Mouse (Mus musculus) liver, embryonic 11.5 days (tissue): Measurements from ENCODE around the gene Ahdc1. TPM values are rescaled to one million over a fixed set of nuclear protein-coding genes. Genes with fewer than 3 reads are reported as not detected.

ENCODE experiments used
- ATAC-seq: fragments of 200-750 bp; cut with Nextera tagmentation; replicated peaks from 2 replicates; pipeline ENCODE4 v1.8.0; 2017; ENCODE audit warnings: moderate number of reproducible peaks, mild to moderate bottlenecking, moderate TSS enrichment, moderate library complexity; ENCODE audit not compliant: low FRiP score
- DNase-seq: peaks from one replicate; pipeline ENCODE4 v3.0.0-alpha.2; 2017; ENCODE audit warnings: low spot score
- H3K27ac ChIP-seq: fragments of 300-500 bp; sonication (generic); 2 replicates; pipeline ENCODE4 v1.5.1; 2014; ENCODE audit warnings: mild to moderate bottlenecking, low read depth, low read length, control low read depth
- H3K27me3 ChIP-seq: fragments of 300-500 bp; sonication (generic); replicated peaks from 2 replicates; pipeline ENCODE4 v1.6.1; 2014; ENCODE audit warnings: low read length, mixed read lengths; ENCODE audit not compliant: control insufficient read depth, insufficient read depth
- H3K36me3 ChIP-seq: fragments of 300-500 bp; sonication (generic); 2 replicates; pipeline ENCODE4 v1.6.1; 2014; ENCODE audit warnings: mild to moderate bottlenecking, low read length, moderate library complexity, mixed read lengths; ENCODE audit not compliant: control insufficient read depth, insufficient read depth
- H3K4me1 ChIP-seq: fragments of 300-500 bp; sonication (generic); replicated peaks from 2 replicates; pipeline ENCODE4 v1.6.1; 2014; ENCODE audit warnings: low read length, mixed read lengths; ENCODE audit not compliant: control insufficient read depth, insufficient read depth
- H3K4me2 ChIP-seq: fragments of 300-500 bp; sonication (generic); 2 replicates; pipeline ENCODE4 v1.6.1; 2014; ENCODE audit warnings: mild to moderate bottlenecking, control low read depth, moderate library complexity
- H3K4me3 ChIP-seq: fragments of 300-500 bp; sonication (generic); 2 replicates; pipeline ENCODE4 v1.5.1; 2014; ENCODE audit warnings: low read depth, low read length, control low read depth
- H3K9ac ChIP-seq: fragments of 300-500 bp; sonication (generic); 2 replicates; pipeline ENCODE4 v1.6.1; 2014; ENCODE audit warnings: low read depth, low read length, control low read depth
- H3K9me3 ChIP-seq: fragments of 300-500 bp; sonication (generic); 2 replicates; pipeline ENCODE4 v1.6.1; 2016; ENCODE audit warnings: low read length, inconsistent platforms, mixed read lengths; ENCODE audit not compliant: control insufficient read depth
- WGBS: fragments of 180-500 bp; shearing (Covaris S2); extraction: QIAGEN DNeasy Blood & Tissue Kit; methylation state at CpG from one replicate; pipeline ENCODE4 v1.1.7; 2014; 5-methylcytosine and 5-hydroxymethylcytosine counted together
- polyA plus RNA-seq: library from polyadenylated mRNA; unstranded; fragments of >200 nt; fragmentation: Nextera tagmentation; extraction: Ambion mirVana; gene quantifications from 2 replicates; pipeline ENCODE4 v1.2.1, GENCODE M21; 2014

Ahdc1 gene
- polyA plus RNA-seq, 1 experiment from 2014 or later, result 6.1 TPM

DNA sequence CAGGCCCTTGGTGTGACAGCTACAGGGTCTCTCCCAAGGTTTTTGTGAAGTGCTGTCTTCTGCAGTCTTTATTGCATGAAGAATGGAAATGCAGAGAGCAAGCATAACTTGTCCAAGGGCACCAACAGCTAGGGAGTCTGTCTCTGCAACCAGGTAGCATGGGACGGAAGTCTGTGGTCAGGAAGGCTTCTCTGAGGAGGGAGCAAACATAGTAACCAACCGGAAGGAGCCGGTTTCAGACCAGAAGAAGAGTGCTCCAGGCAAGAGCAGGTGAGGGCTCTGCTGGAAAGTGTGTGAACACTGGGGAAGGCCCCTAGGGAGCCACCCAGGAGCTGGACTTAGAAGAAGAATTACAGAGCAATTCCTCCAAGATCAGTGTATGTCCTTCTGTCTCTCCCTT, 39.0 kb upstream of the Ahdc1 start:
- Histone ChIP-seq H3K4me2 (no peak overlapping the region), H3K27me3 (peaks cover 45% of the 10 kb centered on the region), H3K9me3 (no peaks in the 10 kb centered on the region), H3K36me3 (no peaks in the 10 kb centered on the region), H3K4me1 (peaks cover 16% of the 10 kb centered on the region), H3K4me3 (no peak overlapping the region), H3K9ac (no peak overlapping the region), H3K27ac (no peak overlapping the region)
- WGBS, result 50% methylated on average over 3 of the region's 3 CpGs
- ATAC-seq, result no peak
- no peak for DNase-seq

DNA sequence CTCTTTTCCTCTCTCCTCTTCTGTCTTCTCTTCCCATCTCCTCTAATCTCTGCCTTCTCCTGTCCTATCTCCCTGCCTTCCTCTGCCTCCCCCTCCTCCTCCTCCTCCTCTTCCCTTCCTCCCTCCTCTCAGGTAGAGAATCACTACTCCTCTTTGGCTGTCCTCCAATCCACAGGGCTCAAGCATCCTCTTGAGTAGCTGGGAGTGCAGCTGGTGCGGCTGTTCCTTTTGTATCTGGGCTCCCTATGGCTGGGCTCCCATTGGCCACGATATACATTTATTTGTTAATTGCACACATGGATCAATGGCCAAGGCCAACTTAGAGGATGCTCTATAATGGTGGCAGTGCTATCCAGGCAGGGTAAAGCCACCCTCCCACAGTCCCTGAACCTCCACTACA, 38.5 kb upstream of the Ahdc1 start:
- H3K9ac ChIP-seq, result no peak overlapping the region
- peaks cover 16% of the 10 kb centered on the region for H3K4me1 ChIP-seq
- no peak overlapping the region for H3K4me2 ChIP-seq
- 49% methylated on average over 2 of the region's 2 CpGs for WGBS
- DNase-seq, result no peak
- H3K27ac ChIP-seq, result no peak overlapping the region
- ATAC-seq, result no peak
- no peaks in the 10 kb centered on the region for H3K36me3 ChIP-seq
- H3K4me3 ChIP-seq, result no peak overlapping the region
- H3K9me3 ChIP-seq, result no peaks in the 10 kb centered on the region
- peaks cover 49% of the 10 kb centered on the region for H3K27me3 ChIP-seq

DNA sequence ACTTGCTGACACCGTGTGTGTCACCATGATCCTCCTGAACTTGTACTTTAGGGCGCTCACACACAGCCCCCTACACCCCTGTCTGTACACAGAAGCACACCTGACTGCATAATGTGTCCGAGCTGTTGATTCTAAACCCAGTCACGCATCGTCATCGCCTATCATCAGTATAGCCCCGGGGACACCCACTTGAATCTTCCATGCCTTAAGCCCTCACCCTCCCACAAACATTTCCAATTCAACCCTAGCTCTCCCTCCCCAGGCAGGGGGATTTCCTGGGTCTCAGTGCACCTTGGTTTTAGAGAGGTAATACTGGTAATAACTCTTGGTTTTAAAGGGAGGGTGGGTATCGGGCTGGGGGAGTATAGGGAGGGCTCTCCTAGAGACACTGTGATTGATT, 37.9 kb upstream of the Ahdc1 start:
- peaks cover 51% of the 10 kb centered on the region for H3K27me3 ChIP-seq
- no peak for DNase-seq

DNA sequence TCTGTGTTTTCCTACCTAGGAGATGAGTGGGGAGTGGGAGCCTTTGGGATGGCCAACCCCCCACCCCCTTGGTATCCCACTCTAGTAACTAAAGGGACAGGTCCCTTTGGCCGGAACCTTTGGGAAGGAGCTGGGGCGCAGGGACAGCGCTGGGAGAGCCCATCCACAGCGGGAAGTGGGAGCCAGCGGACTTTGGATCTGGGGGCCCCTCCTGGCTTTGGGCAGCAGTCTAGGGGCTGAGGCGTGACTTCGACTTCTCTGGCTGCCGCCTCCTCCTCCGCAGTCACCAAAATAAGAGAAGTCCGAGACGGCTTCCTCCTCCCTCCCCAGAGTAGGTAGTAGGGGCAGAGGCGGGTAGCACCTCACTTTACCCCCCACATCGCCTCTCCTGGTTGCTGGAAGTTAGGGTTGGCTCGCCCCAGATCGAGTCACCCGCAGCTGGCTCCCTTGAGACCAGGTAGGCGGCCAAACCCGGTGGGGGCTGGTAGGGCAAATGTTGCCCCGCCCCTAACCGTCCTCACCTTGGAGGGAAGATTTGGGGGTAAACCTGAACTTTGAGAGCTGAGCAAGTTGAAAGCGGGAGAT, 37.2 kb upstream of the Ahdc1 start, which contains the start of gene Fgr:
Gene Fgr, plus strand, starts transcription at position 282 of the 585 bp plus-strand sequence.
- 1% methylated on average over 21 of the region's 21 CpGs for WGBS
- no peak for ATAC-seq
- H3K27me3 ChIP-seq, result peaks cover 51% of the 10 kb centered on the region

More for the DNA sequence above, 37.9 kb upstream of the Ahdc1 start:
- Histone ChIP-seq H3K4me2 (no peak overlapping the region), H3K9me3 (no peaks in the 10 kb centered on the region), H3K36me3 (no peaks in the 10 kb centered on the region), H3K27ac (no peak overlapping the region), H3K4me3 (no peak overlapping the region), H3K9ac (no peak overlapping the region), H3K4me1 (peaks cover 16% of the 10 kb centered on the region)
- no peak for ATAC-seq
- WGBS, result 46% methylated on average over 8 of the region's 8 CpGs

DNA sequence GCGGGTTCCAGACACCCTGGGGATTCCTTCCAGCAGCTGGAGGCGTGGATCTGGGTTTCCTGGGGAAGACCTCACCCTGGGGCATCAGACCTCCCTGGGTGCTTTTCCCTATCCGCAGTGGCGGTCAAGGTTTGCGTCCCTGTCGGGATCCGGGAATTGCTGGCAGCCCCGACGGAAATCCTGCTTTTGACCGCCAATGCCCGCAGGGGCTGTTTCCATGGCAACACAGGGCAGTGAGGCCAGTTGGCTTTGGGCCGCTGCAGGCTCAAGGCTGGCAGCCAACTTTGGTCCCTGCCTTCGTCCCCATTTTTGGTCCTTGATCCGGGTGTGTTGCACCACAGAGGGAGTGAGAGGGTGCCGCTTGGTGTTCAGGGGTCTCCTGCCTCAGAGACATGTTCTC, 36.2 kb upstream of the Ahdc1 start:
- ATAC-seq, result no peak
- Histone ChIP-seq H3K4me3 (peak overlapping the region; percentile 5; the same call in 1 of the 2 replicates), H3K36me3 (no peaks in the 10 kb centered on the region), H3K27ac (no peak overlapping the region), H3K4me1 (peaks cover 16% of the 10 kb centered on the region), H3K27me3 (peaks cover 51% of the 10 kb centered on the region), H3K9me3 (no peaks in the 10 kb centered on the region), H3K4me2 (peak overlapping the region; percentile 66), H3K9ac (no peak overlapping the region)
- WGBS, result 4% methylated on average over 15 of the region's 15 CpGs
- no peak for DNase-seq

More for the DNA sequence above, 37.2 kb upstream of the Ahdc1 start, which contains the start of gene Fgr:
- H3K4me2 ChIP-seq, result peak within 1 kb of the TSS; percentile 66
- H3K9me3 ChIP-seq, result no peaks in the 10 kb centered on the region
- H3K9ac ChIP-seq, result 0 out of 2 replicates have a peak within 1 kb of the TSS, but pooled peaks have one; percentile 2
- no peaks in the 10 kb centered on the region for H3K36me3 ChIP-seq
- H3K27ac ChIP-seq, result no peak within 1 kb of the TSS
- peaks cover 16% of the 10 kb centered on the region for H3K4me1 ChIP-seq
- peak within 1 kb of the TSS; percentile 21 for H3K4me3 ChIP-seq
- DNase-seq, result no peak

DNA sequence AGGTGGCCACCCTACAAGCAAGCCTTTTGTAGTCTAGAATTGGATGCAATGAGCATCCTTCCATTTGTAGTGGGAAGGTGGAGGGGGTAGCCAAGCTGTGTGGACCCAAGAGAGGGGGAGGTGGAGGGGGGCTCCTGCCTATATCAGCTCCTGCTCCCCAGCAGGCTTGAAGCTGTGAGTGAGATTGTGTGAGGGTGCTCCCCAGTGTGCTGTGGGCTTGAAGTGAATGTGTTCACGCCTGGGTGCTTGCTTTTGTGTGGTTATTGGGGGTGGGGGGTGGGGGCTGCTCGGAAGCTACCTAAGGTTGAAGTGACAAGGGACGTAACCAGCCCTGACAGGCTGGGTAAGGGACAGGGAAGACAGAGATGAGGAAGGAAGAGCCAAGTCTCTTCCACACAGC, 35.3 kb upstream of the Ahdc1 start:
- H3K4me2 ChIP-seq, result no peak overlapping the region
- peaks cover 51% of the 10 kb centered on the region for H3K27me3 ChIP-seq
- no peak overlapping the region for H3K9ac ChIP-seq
- no peaks in the 10 kb centered on the region for H3K9me3 ChIP-seq
- WGBS, result 54% methylated on average over 3 of the region's 3 CpGs
- no peak overlapping the region for H3K27ac ChIP-seq
- no peaks in the 10 kb centered on the region for H3K36me3 ChIP-seq
- ATAC-seq (no peak), DNase-seq (no peak)
- H3K4me1 ChIP-seq, result peaks cover 16% of the 10 kb centered on the region
- no peak overlapping the region for H3K4me3 ChIP-seq

DNA sequence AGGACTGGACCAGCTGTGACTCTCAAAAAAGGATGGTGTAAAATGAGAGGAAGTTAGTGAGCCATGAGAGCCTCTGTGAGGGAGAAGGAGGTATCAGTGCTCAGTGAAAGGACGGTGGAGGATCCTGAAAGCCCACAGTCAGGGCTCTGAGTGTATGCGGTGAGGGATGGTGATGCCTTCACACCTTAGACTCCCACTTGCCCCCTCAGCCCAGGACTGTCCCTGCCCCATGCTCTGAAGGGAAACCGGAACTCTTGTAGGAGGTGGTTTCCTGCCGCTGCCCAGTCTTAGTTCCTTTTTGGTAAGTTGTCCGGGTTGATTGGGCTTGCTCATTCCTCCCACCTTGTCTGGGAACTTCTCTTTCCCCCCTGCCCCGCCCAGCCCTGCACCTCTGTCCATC, 34.3 kb upstream of the Ahdc1 start:
- WGBS, result 35% methylated on average over 6 of the region's 6 CpGs
- Histone ChIP-seq H3K9ac (no peak overlapping the region), H3K4me1 (peaks cover 18% of the 10 kb centered on the region), H3K4me2 (no peak overlapping the region), H3K4me3 (no peak overlapping the region), H3K27ac (no peak overlapping the region), H3K27me3 (peaks cover 50% of the 10 kb centered on the region), H3K36me3 (no peaks in the 10 kb centered on the region), H3K9me3 (no peaks in the 10 kb centered on the region)
- ATAC-seq (no peak), DNase-seq (no peak)

DNA sequence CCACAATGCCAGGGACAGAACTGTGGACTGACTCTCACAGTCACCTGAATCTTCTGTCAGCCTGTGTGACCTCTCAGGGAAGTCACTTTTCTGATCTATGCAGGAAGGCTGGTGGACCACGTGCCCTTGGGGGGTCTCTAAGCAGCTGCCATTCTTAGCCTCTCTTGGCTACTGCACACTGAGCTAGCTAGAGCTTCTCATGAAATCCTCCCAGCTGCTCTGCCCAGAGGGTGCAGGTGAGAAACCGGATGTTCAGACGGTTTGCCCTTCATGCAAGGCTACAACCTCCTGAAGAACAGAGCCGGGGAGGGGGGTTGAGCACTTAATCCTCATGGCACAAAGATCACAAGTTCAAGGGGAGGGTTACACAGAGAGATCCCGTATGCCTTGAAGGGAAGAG, 33.5 kb upstream of the Ahdc1 start:
- H3K27ac ChIP-seq, result no peak overlapping the region
- H3K9ac ChIP-seq, result no peak overlapping the region
- ATAC-seq (no peak), DNase-seq (no peak)
- no peaks in the 10 kb centered on the region for H3K9me3 ChIP-seq
- H3K27me3 ChIP-seq, result peaks cover 46% of the 10 kb centered on the region
- H3K4me2 ChIP-seq, result no peak overlapping the region
- WGBS, result 52% methylated on average over 5 of the region's 5 CpGs
- no peak overlapping the region for H3K4me3 ChIP-seq
- peaks cover 19% of the 10 kb centered on the region for H3K4me1 ChIP-seq
- no peaks in the 10 kb centered on the region for H3K36me3 ChIP-seq

DNA sequence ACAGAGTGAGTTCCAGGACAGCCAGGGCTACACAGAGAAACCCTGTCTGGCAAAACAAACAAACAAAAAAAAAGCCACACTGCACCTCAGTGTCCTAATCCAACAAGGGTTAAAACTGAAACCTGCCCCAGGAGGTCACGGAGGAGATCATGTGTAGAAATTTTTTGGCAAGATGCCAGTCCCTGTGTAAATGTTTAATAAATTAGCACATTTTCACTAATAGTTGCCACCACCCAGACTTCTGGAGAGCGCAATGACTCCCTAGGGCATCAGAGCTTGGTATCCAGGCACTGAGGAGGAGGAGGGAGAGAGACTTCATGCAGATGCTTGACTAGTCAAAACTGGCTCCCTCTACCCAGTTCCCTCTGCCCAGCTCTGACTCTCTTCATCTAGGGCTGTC, 31.9 kb upstream of the Ahdc1 start:
- H3K27me3 ChIP-seq, result peaks cover 34% of the 10 kb centered on the region
- WGBS, result 74% methylated on average over 2 of the region's 2 CpGs
- no peak overlapping the region for H3K4me2 ChIP-seq
- H3K9me3 ChIP-seq, result no peaks in the 10 kb centered on the region
- H3K4me3 ChIP-seq, result no peak overlapping the region
- H3K4me1 ChIP-seq, result peaks cover 20% of the 10 kb centered on the region
- DNase-seq (no peak), ATAC-seq (no peak)
- no peak overlapping the region for H3K9ac ChIP-seq
- H3K27ac ChIP-seq, result no peak overlapping the region
- H3K36me3 ChIP-seq, result no peaks in the 10 kb centered on the region
